Mouse (Mus musculus) forebrain, embryonic 12.5 days (tissue): ENCODE measurements at regions not wholly inside any gene's neighbourhood (a gene's known extent, or its start where the extent isn't known, plus 50 kb on each side); places are given as distances from the start of the nearest gene placed in this dataset.

Source experiments
- ATAC-seq: fragments of 200-750 bp; cut with Nextera tagmentation; 2 replicates; pipeline ENCODE4 v1.8.0; 2017; ENCODE audit warnings: moderate TSS enrichment; ENCODE audit not compliant: low FRiP score
- H3K27ac ChIP-seq: fragments of 300-500 bp; sonication (generic); 2 replicates; pipeline ENCODE4 v1.5.1; 2016; ENCODE audit warnings: mild to moderate bottlenecking
- H3K27me3 ChIP-seq: fragments of 300-500 bp; sonication (generic); 2 replicates; pipeline ENCODE4 v1.6.1; 2016; ENCODE audit warnings: mild to moderate bottlenecking
- H3K36me3 ChIP-seq: fragments of 300-500 bp; sonication (generic); replicated peaks from 2 replicates; pipeline ENCODE4 v1.6.1; 2016; ENCODE audit warnings: mild to moderate bottlenecking
- H3K4me1 ChIP-seq: fragments of 300-500 bp; sonication (generic); 2 replicates; pipeline ENCODE4 v1.6.1; 2016
- H3K4me2 ChIP-seq: fragments of 300-500 bp; sonication (generic); 2 replicates; pipeline ENCODE4 v1.6.1; 2016; ENCODE audit warnings: mild to moderate bottlenecking, moderate library complexity
- H3K4me3 ChIP-seq: fragments of 300-500 bp; sonication (generic); replicated peaks from 2 replicates; pipeline ENCODE4 v1.5.1; 2016; ENCODE audit warnings: mild to moderate bottlenecking
- H3K9ac ChIP-seq: fragments of 300-500 bp; sonication (generic); 2 replicates; pipeline ENCODE4 v1.6.1; 2016; ENCODE audit warnings: mild to moderate bottlenecking
- H3K9me3 ChIP-seq: fragments of 300-500 bp; sonication (generic); 2 replicates; pipeline ENCODE4 v1.6.1; 2016
- WGBS: fragments of 180-500 bp; shearing (Covaris S2); methylation state at CpG from one replicate; pipeline ENCODE4 v1.1.7; 2016; 5-methylcytosine and 5-hydroxymethylcytosine counted together

GRCm38 (mm10) chr14:46606694-46607093 lies 153.6 kb upstream of the Cdkn3 start:
- H3K9ac ChIP-seq: no peak overlapping the region
- H3K36me3 ChIP-seq: no peaks in the 10 kb centered on the region
- WGBS: 78% methylated on average over 3 of the region's 3 CpGs
- H3K9me3 ChIP-seq: no peaks in the 10 kb centered on the region
- peaks cover 32% of the 10 kb centered on the region for H3K27me3 ChIP-seq
- H3K4me1 ChIP-seq: peaks cover 12% of the 10 kb centered on the region
- H3K4me2 ChIP-seq: no peak overlapping the region
- no peak overlapping the region for H3K27ac ChIP-seq
- H3K4me3 ChIP-seq: no peak overlapping the region
- ATAC-seq: no peak

- no peaks in the 10 kb centered on the region for H3K36me3 ChIP-seq
- WGBS: 61% methylated on average over 9 of the region's 9 CpGs
- H3K27me3 ChIP-seq: peaks cover 29% of the 10 kb centered on the region
- no peak for ATAC-seq
- no peak overlapping the region for H3K4me3 ChIP-seq
- H3K9ac ChIP-seq: no peak overlapping the region
- H3K4me2 ChIP-seq: no peak overlapping the region
- no peaks in the 10 kb centered on the region for H3K9me3 ChIP-seq
- peaks cover 12% of the 10 kb centered on the region for H3K4me1 ChIP-seq
- no peak overlapping the region for H3K27ac ChIP-seq
Measured at GRCm38 (mm10) chr14:46606037-46606436, 154.3 kb upstream of the Cdkn3 start.

- H3K9ac ChIP-seq: no peak overlapping the region
- H3K4me1 ChIP-seq: peaks cover 12% of the 10 kb centered on the region
- H3K36me3 ChIP-seq: no peaks in the 10 kb centered on the region
- WGBS: 10% methylated on average over 16 of the region's 16 CpGs
- no peak overlapping the region for H3K27ac ChIP-seq
- peak overlapping the region; percentile 37 for H3K4me2 ChIP-seq
- no peak overlapping the region for H3K4me3 ChIP-seq
- H3K27me3 ChIP-seq: peaks cover 29% of the 10 kb centered on the region
- no peak for ATAC-seq
- H3K9me3 ChIP-seq: no peaks in the 10 kb centered on the region
Measured at GRCm38 (mm10) chr14:46604886-46605531, 155.3 kb upstream of the Cdkn3 start.

GRCm38 (mm10) chr14:46604156-46604885 lies 156.0 kb upstream of the Cdkn3 start:
- peaks cover 29% of the 10 kb centered on the region for H3K27me3 ChIP-seq
- no peak overlapping the region for H3K27ac ChIP-seq
- H3K4me1 ChIP-seq: peaks cover 12% of the 10 kb centered on the region
- WGBS: 81% methylated on average over 14 of the region's 14 CpGs
- no peak overlapping the region for H3K4me3 ChIP-seq
- no peak overlapping the region for H3K9ac ChIP-seq
- no peaks in the 10 kb centered on the region for H3K9me3 ChIP-seq
- no peak overlapping the region for H3K4me2 ChIP-seq
- no peaks in the 10 kb centered on the region for H3K36me3 ChIP-seq
- no peak for ATAC-seq

GRCm38 (mm10) chr14:46596696-46597359 lies 163.5 kb upstream of the Cdkn3 start:
- no peaks in the 10 kb centered on the region for H3K9me3 ChIP-seq
- ATAC-seq: no peak
- no peak overlapping the region for H3K27ac ChIP-seq
- H3K4me2 ChIP-seq: no peak overlapping the region
- H3K27me3 ChIP-seq: no peaks in the 10 kb centered on the region
- no peaks in the 10 kb centered on the region for H3K4me1 ChIP-seq
- no peaks in the 10 kb centered on the region for H3K36me3 ChIP-seq
- H3K9ac ChIP-seq: no peak overlapping the region
- WGBS: 85% methylated on average over 7 of the region's 7 CpGs
- H3K4me3 ChIP-seq: no peak overlapping the region

- H3K9ac ChIP-seq: no peak overlapping the region
- 0 out of 2 replicates have a peak, but pooled peaks cover 4% of the 10 kb centered on the region for H3K27me3 ChIP-seq
- no peaks in the 10 kb centered on the region for H3K36me3 ChIP-seq
- no peak for ATAC-seq
- H3K27ac ChIP-seq: no peak overlapping the region
- 74% methylated on average over 3 of the region's 3 CpGs for WGBS
- H3K4me2 ChIP-seq: no peak overlapping the region
- H3K4me3 ChIP-seq: no peak overlapping the region
- no peaks in the 10 kb centered on the region for H3K4me1 ChIP-seq
- no peaks in the 10 kb centered on the region for H3K9me3 ChIP-seq
Measured at GRCm38 (mm10) chr14:46594151-46594550, 166.2 kb upstream of the Cdkn3 start.

- no peaks in the 10 kb centered on the region for H3K4me1 ChIP-seq
- ATAC-seq: no peak
- 0 out of 2 replicates have a peak, but pooled peaks cover 4% of the 10 kb centered on the region for H3K27me3 ChIP-seq
- H3K36me3 ChIP-seq: no peaks in the 10 kb centered on the region
- H3K9me3 ChIP-seq: no peaks in the 10 kb centered on the region
- no peak overlapping the region for H3K4me3 ChIP-seq
- H3K9ac ChIP-seq: no peak overlapping the region
- 81% methylated on average over 12 of the region's 12 CpGs for WGBS
- H3K4me2 ChIP-seq: no peak overlapping the region
- H3K27ac ChIP-seq: no peak overlapping the region
Measured at GRCm38 (mm10) chr14:46591753-46592359, 168.5 kb upstream of the Cdkn3 start.

- 93% methylated on average over 3 of the region's 3 CpGs for WGBS
- no peak overlapping the region for H3K4me3 ChIP-seq
- no peaks in the 10 kb centered on the region for H3K36me3 ChIP-seq
- H3K27ac ChIP-seq: no peak overlapping the region
- no peaks in the 10 kb centered on the region for H3K9me3 ChIP-seq
- 0 out of 2 replicates have a peak, but pooled peaks cover 4% of the 10 kb centered on the region for H3K27me3 ChIP-seq
- no peaks in the 10 kb centered on the region for H3K4me1 ChIP-seq
- no peak overlapping the region for H3K4me2 ChIP-seq
- no peak for ATAC-seq
- no peak overlapping the region for H3K9ac ChIP-seq
Measured at GRCm38 (mm10) chr14:46591211-46591610, 169.1 kb upstream of the Cdkn3 start.

GRCm38 (mm10) chr14:46586093-46586492 lies 174.2 kb upstream of the Cdkn3 start:
- Histone ChIP-seq H3K27me3 (0 out of 2 replicates have a peak, but pooled peaks cover 4% of the 10 kb centered on the region), H3K4me2 (no peak overlapping the region), H3K4me3 (no peak overlapping the region), H3K4me1 (no peaks in the 10 kb centered on the region), H3K27ac (no peak overlapping the region), H3K9ac (no peak overlapping the region), H3K36me3 (no peaks in the 10 kb centered on the region), H3K9me3 (no peaks in the 10 kb centered on the region)
- WGBS: 84% methylated on average over 11 of the region's 11 CpGs
- ATAC-seq: no peak

GRCm38 (mm10) chr14:46578051-46579000 lies 182.0 kb upstream of the Cdkn3 start:
- ATAC-seq: no peak
- H3K9me3 ChIP-seq: no peaks in the 10 kb centered on the region

GRCm38 (mm10) chr14:46575889-46576288 lies 184.5 kb upstream of the Cdkn3 start:
- Histone ChIP-seq H3K4me3 (no peak overlapping the region), H3K4me1 (peaks cover 13% of the 10 kb centered on the region), H3K27me3 (no peaks in the 10 kb centered on the region), H3K27ac (no peak overlapping the region), H3K4me2 (no peak overlapping the region), H3K36me3 (no peaks in the 10 kb centered on the region), H3K9ac (no peak overlapping the region), H3K9me3 (no peaks in the 10 kb centered on the region)
- ATAC-seq: no peak
- WGBS: 56% methylated on average over 4 of the region's 4 CpGs

More at GRCm38 (mm10) chr14:46578051-46579000, 182.0 kb upstream of the Cdkn3 start:
- H3K4me1 ChIP-seq: peaks cover 13% of the 10 kb centered on the region
- 61% methylated on average over 13 of the region's 13 CpGs for WGBS
- no peaks in the 10 kb centered on the region for H3K36me3 ChIP-seq
- H3K27me3 ChIP-seq: no peaks in the 10 kb centered on the region
- H3K4me2 ChIP-seq: no peak overlapping the region
- no peak overlapping the region for H3K4me3 ChIP-seq
- H3K9ac ChIP-seq: no peak overlapping the region
- H3K27ac ChIP-seq: no peak overlapping the region
